Mouse (Mus musculus): Measurements from ENCODE around the gene Snx20.

Snx20 gene

GRCm38 (mm10) chr8:88604065-88605038 lies 31.6 kb downstream of the Snx20 start:
- no peak for DNase-seq (ENCODE audit: low spot score in 2 of 2)

DNA sequence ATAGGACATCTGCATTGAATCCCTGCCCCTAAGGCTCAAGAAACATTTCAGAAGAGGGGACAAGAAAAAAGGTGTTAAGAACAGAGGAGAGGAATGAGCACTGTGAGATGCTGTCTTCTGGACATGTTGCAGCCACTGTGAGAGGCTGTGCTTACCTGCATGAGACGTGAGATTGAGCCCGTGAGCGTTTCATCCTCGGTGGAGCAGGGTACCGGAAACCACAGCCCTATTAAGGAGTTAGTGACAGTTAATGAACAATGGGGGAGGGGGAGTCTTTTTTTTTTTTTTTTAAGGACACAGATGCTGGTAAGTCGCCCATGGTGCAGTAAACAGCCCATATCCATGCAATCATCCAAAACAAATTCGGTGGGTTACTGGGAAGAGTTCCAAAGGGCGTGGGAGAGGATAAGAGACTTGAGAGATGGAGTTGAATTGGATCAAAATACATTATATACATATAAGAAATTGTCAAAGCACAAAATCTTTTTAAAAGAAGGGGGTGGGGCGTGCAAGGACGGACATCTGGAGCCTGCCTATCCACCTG lies 32.4 kb downstream of the Snx20 start:
- DNase-seq (ENCODE audit: low spot score in 2 of 2) = no peak

GRCm38 (mm10) chr8:88599491-88599890 lies 36.4 kb downstream of the Snx20 start:
- no peak for DNase-seq (ENCODE audit: low spot score in 2 of 2)

- no peak for DNase-seq (ENCODE audit: low spot score in 2 of 2)
These were observed 37.4 kb downstream of the Snx20 start for GRCm38 (mm10) chr8:88598578-88598977.

DNA sequence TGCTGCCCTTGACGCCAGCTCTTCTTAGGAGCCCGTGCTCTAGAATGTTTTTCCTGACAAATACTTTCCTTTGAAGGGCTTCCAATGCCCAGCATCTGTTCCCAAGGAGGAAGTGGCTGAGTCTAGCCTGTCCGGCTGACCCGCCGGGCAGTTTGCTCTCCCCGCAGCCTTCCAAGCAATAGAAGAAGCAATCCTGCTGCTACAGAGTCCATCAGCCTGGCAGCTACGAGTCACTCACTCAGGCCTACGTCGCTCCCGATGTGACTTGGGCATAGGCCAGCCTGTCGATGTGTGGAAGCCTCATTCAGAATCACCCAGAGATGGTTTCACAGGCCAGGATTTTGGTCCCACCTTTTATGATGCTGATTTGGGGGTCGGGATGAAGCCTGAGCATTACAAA lies 39.9 kb downstream of the Snx20 start:
- no peak for DNase-seq (ENCODE audit: low spot score in 2 of 2)

DNA sequence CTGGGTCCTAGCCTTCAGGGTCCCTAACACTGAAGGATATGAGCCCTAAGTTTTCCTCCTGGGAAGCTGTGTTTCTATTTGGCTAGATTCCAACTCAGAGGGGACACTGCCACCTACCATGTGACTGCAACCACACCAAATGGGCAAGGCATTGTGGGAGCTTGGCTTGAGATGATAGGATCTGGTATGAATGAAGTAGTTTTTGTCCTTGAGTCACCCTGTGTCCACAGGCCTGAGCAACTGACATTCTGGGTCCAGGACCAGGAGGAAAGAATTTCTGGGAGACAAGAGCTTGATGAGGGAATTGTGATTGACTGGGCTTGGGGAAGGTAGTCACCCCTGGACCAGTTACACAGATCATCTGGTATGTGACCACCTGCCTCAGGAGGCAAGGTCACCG lies 42.0 kb downstream of the Snx20 start:
- DNase-seq (ENCODE audit: low spot score in 2 of 2) = no peak

DNA sequence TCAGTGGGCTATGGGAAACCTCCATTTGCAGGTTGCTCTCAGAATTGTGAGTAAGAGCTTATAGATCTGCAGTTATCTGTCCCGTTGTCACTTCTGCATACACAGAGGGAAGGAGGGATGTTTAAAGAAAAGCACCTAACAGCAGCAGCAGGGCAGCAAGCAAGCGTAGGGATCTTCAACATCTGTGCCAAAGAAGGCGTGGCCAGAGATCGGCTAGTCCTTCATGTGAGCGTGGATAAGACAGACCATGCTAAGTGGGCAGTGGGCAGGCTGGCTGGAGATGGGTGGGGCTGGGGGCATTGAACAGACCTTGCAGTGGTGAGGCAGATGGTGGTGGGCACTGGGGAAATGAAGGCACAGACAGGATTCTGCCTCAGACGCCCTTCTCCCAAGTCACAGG lies 45.7 kb downstream of the Snx20 start:
- no peak for DNase-seq (ENCODE audit: low spot score in 2 of 2)

DNA sequence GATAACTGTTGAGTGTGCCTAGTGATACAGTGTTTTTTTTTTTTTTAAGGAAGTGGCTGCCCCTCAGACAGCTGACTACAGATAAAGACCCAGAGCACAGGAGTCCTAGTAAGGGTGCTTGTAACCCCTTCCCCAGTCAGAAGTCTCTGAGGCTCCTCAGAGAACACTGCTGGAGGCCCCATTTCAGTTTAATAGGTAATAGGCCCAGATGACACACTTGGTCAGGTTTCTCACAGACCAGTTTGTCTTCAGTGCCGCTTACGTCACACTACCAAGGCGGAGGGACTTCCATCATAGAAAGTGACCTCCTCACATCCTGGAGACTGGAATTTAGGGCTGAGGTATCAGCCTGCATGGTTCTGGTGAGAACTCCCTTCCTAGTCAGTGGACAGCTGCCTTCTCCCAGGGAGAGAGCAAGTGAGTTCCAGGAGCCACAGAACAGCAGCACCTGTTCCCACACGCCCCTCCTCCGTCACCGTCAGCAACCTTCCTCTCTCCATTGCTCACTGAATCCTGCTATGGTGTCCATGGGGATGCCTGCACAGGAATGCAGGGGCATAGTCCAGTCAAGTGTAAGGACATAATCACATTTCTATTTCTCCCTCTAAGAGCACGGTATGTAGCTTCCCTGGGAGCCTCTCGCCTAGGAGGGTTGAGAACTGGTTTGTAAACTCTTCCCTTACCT lies 47.6 kb downstream of the Snx20 start:
- no peak for DNase-seq (ENCODE audit: low spot score in 2 of 2)

DNA sequence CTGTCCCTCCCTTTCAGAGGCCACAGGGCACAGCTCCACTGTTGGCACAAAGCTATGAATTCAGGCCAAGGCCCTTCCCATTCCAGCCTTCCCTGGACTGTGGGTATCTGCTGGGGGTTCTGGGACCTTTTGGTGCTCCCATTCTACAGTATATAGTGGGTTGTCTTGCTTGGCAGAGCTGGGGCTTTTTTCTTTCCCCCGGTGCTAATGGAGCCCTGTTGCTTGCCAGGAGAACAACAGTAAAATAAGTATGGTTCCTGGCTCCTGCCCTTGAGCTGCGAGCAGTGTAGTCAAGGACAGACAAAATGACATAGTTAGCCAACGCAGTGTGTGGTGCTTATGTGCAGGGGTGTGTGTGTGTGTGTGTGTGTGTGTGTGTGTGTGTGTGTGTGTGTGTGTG lies 52.1 kb downstream of the Snx20 start:
- no peak for DNase-seq (ENCODE audit: low spot score in 2 of 2)

DNA sequence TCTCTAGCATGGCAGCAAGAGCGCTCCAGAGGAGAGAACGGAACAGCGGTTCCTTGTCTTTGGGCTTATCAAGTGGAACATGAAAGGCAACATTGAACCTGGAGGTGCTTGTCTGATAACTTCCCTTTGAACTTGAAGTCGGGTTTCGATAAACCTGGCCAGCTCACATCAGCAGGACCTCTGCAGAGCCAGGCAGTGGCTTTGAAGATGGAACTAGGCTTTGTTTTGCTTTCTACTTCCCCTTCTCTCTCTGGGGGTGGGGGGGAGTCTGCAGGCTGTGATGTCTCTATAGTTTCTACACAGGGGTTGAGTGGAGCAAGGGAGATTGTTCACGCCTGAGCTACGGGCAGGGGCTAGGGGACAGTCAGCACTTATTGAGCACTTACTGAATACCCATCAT lies 55.1 kb downstream of the Snx20 start:
- no peak for DNase-seq (ENCODE audit: low spot score in 2 of 2)

DNA sequence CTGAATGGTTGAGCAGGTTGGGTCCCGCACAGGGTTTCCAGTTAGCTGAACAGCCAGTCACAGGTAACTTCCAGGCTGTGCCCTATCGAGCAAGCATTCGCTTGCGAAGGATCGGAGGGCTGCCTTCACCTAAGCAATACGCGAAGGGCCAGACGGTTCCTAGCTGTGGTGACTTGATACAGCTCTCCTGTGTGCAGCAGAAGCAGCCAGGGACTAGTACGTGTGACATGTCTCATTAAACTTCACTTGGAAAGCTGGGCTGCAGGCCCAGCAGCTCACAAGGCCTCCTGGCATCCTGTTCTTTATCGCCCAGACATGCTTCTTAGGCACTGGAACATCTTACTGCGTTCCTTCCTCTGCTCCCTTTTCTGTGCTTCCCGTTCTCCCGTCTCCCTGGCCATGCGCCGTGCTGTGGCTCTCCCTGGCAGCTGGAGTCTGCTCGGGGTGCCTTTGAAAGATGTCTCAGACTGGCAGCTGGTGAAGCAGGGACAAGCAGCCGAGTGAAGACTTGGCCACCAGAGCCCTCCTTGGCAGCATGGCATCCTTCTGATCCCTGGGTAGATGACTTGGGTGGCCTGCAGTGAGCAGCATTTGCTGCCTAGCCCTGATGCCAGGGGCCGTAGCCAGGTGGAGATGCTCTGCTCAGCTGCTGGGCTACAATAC lies 56.1 kb downstream of the Snx20 start:
- no peak for DNase-seq (ENCODE audit: low spot score in 2 of 2)

DNA sequence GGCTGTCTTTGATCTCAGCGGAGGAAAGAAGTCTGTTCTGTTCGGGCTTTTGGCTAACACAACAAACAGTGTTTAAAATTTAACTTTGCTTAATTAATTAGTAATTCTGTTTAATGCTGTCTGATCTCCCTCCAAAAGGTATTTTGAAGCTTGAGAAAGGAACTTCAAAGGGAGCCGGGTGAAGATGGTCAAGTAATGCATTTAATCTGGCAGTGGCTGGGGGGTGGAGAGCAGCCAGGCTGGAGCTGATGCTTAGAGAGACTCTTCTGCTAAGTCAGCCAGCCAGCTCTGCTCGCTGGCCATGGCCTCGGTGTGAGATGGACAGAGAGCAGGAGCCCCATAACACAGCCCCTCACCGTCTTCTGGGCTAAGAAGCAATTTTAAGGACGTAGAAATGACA lies 56.7 kb downstream of the Snx20 start:
- DNase-seq (ENCODE audit: low spot score in 2 of 2) = no peak

- no peak for DNase-seq (ENCODE audit: low spot score in 2 of 2)
These were observed 57.3 kb downstream of the Snx20 start for GRCm38 (mm10) chr8:88578413-88579175.

DNA sequence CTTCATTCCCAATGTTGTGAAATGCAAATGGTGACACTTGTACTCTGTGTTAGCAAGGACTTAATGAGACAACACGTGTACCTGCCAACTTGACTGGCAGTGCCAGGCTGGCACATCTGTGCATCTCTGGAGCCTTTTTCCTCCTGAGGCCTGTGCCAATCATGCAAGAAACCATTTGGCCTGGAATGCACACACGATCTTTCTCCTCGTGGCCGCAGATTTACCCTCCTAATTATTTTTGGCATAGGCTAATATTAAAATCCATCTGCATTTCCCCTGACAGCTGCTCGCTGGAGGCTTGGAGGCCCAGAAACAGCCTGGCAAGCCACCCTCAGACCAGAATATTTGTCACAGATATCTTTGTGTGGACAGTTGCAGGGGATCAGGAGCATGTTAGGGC lies 58.3 kb downstream of the Snx20 start:
- no peak for DNase-seq (ENCODE audit: low spot score in 2 of 2)

Measured in left cerebral cortex, adult 9 months (tissue).